Mouse (Mus musculus) limb, embryonic 15.5 days (tissue): ENCODE results near the gene Leng9. TPM values are rescaled to one million over a fixed set of nuclear protein-coding genes. Genes with fewer than 3 reads are reported as not detected.
A peak's percentile ranks its signal among the peaks of the same experiment; 100 is the strongest.

ENCODE experiments used
- ATAC-seq: fragments of 200-750 bp; cut with Nextera tagmentation; 2 replicates; pipeline ENCODE4 v1.8.0; 2017; ENCODE audit warnings: low read depth, moderate TSS enrichment; ENCODE audit not compliant: insufficient number of reproducible peaks, low FRiP score, low TSS enrichment
- H3K27ac ChIP-seq: fragments of 300-500 bp; sonication (generic); 2 replicates; pipeline ENCODE4 v1.5.1; 2015; ENCODE audit warnings: moderate library complexity, mild to moderate bottlenecking, inconsistent platforms
- H3K27me3 ChIP-seq: fragments of 300-500 bp; sonication (generic); 2 replicates; pipeline ENCODE4 v1.6.1; 2015; ENCODE audit warnings: inconsistent platforms
- H3K36me3 ChIP-seq: fragments of 300-500 bp; sonication (generic); 2 replicates; pipeline ENCODE4 v1.6.1; 2015; ENCODE audit warnings: inconsistent platforms
- H3K4me1 ChIP-seq: fragments of 300-500 bp; sonication (generic); 2 replicates; pipeline ENCODE4 v1.6.1; 2015; ENCODE audit warnings: inconsistent platforms
- H3K4me2 ChIP-seq: fragments of 300-500 bp; sonication (generic); 2 replicates; pipeline ENCODE4 v1.6.1; 2015; ENCODE audit warnings: mild to moderate bottlenecking, inconsistent platforms
- H3K4me3 ChIP-seq: fragments of 300-500 bp; sonication (generic); 2 replicates; pipeline ENCODE4 v1.5.1; 2015; ENCODE audit warnings: mild to moderate bottlenecking, inconsistent platforms
- H3K9ac ChIP-seq: fragments of 300-500 bp; sonication (generic); 2 replicates; pipeline ENCODE4 v1.6.1; 2015; ENCODE audit warnings: inconsistent platforms
- H3K9me3 ChIP-seq: fragments of 300-500 bp; sonication (generic); 2 replicates; pipeline ENCODE4 v1.6.1; 2016; ENCODE audit warnings: inconsistent platforms
- WGBS: fragments of 180-500 bp; shearing (Covaris S2); methylation state at CpG from one replicate; pipeline ENCODE4 v1.1.7; 2015; 5-methylcytosine and 5-hydroxymethylcytosine counted together
- polyA plus RNA-seq: library from polyadenylated mRNA; unstranded; fragments of >200 nt; fragmentation: Nextera tagmentation; extraction: Ambion mirVana; gene quantifications from 2 replicates; pipeline ENCODE4 v1.2.1, GENCODE M21; 2015

Leng9 gene
- polyA plus RNA-seq, 1 experiment from 2014 or later, result 6.2 TPM

- ATAC-seq, result peak; percentile 60; the same call in 1 of the 2 replicates
- H3K27ac ChIP-seq, result no peak overlapping the region; the same call in 1 of the 2 replicates
- H3K9me3 ChIP-seq, result no peaks in the 10 kb centered on the region
- no peaks in the 10 kb centered on the region for H3K27me3 ChIP-seq
- peak overlapping the region; percentile 17; the same call in 1 of the 2 replicates for H3K4me2 ChIP-seq
- 33% methylated on average over 13 of the region's 13 CpGs for WGBS
- no peak overlapping the region for H3K9ac ChIP-seq
- no peak overlapping the region for H3K4me3 ChIP-seq
- no peaks in the 10 kb centered on the region for H3K36me3 ChIP-seq
- peaks cover 17% of the 10 kb centered on the region; the same call in 1 of the 2 replicates for H3K4me1 ChIP-seq
Observed at GRCm38 (mm10) chr7:4130686-4131452, 19.3 kb downstream of the Leng9 start.

- Histone ChIP-seq H3K27me3 (no peaks in the 10 kb centered on the region), H3K9me3 (no peaks in the 10 kb centered on the region), H3K4me1 (peaks cover 25% of the 10 kb centered on the region), H3K27ac (no peak overlapping the region), H3K4me3 (no peak overlapping the region), H3K9ac (no peak overlapping the region), H3K36me3 (no peaks in the 10 kb centered on the region), H3K4me2 (no peak overlapping the region)
- WGBS, result 43% methylated on average over 6 of the region's 6 CpGs
- no peak for ATAC-seq
Observed at GRCm38 (mm10) chr7:4128860-4129259, 21.3 kb downstream of the Leng9 start.

GRCm38 (mm10) chr7:4127894-4128293 lies 22.3 kb downstream of the Leng9 start:
- ATAC-seq, result no peak
- Histone ChIP-seq H3K4me2 (no peak overlapping the region), H3K27ac (no peak overlapping the region), H3K27me3 (no peaks in the 10 kb centered on the region; the same call in 1 of the 2 replicates), H3K36me3 (no peaks in the 10 kb centered on the region), H3K4me1 (peaks cover 28% of the 10 kb centered on the region), H3K9ac (no peak overlapping the region), H3K4me3 (no peak overlapping the region), H3K9me3 (no peaks in the 10 kb centered on the region)
- 86% methylated on average over 4 of the region's 4 CpGs for WGBS

GRCm38 (mm10) chr7:4126992-4127785 lies 23.0 kb downstream of the Leng9 start:
- H3K4me3 ChIP-seq, result no peak overlapping the region
- H3K4me2 ChIP-seq, result no peak overlapping the region
- peaks cover 28% of the 10 kb centered on the region for H3K4me1 ChIP-seq
- no peaks in the 10 kb centered on the region for H3K36me3 ChIP-seq
- H3K27me3 ChIP-seq, result no peaks in the 10 kb centered on the region; the same call in 1 of the 2 replicates
- H3K9me3 ChIP-seq, result no peaks in the 10 kb centered on the region
- no peak for ATAC-seq
- 86% methylated on average over 11 of the region's 11 CpGs for WGBS
- no peak overlapping the region for H3K27ac ChIP-seq
- H3K9ac ChIP-seq, result no peak overlapping the region

- Histone ChIP-seq H3K4me1 (peaks cover 18% of the 10 kb centered on the region), H3K27me3 (peaks cover 15% of the 10 kb centered on the region), H3K27ac (no peak overlapping the region), H3K4me3 (no peak overlapping the region), H3K4me2 (no peak overlapping the region), H3K9ac (no peak overlapping the region), H3K9me3 (no peaks in the 10 kb centered on the region), H3K36me3 (no peaks in the 10 kb centered on the region)
- no peak for ATAC-seq
- 27% methylated on average over 9 of the region's 9 CpGs for WGBS
Observed at GRCm38 (mm10) chr7:4125306-4125705, 24.9 kb downstream of the Leng9 start.

GRCm38 (mm10) chr7:4124856-4125255 lies 25.3 kb downstream of the Leng9 start:
- H3K36me3 ChIP-seq, result no peaks in the 10 kb centered on the region
- H3K4me3 ChIP-seq, result 0 out of 2 replicates have a peak overlapping the region, but pooled peaks have one; percentile 13
- ATAC-seq, result no peak

GRCm38 (mm10) chr7:4124315-4124759 lies 25.8 kb downstream of the Leng9 start:
- H3K9ac ChIP-seq, result no peak overlapping the region
- H3K4me2 ChIP-seq, result peak overlapping the region; percentile 38
- H3K9me3 ChIP-seq, result no peaks in the 10 kb centered on the region
- 0 out of 2 replicates have a peak overlapping the region, but pooled peaks have one; percentile 13 for H3K4me3 ChIP-seq
- peaks cover 25% of the 10 kb centered on the region for H3K27me3 ChIP-seq
- H3K27ac ChIP-seq, result no peak overlapping the region
- peak; percentile 27; the same call in 1 of the 2 replicates for ATAC-seq
- H3K4me1 ChIP-seq, result peaks cover 24% of the 10 kb centered on the region
- no peaks in the 10 kb centered on the region for H3K36me3 ChIP-seq
- 2% methylated on average over 10 of the region's 10 CpGs for WGBS

More at GRCm38 (mm10) chr7:4124856-4125255, 25.3 kb downstream of the Leng9 start:
- Histone ChIP-seq H3K4me1 (peaks cover 19% of the 10 kb centered on the region), H3K27me3 (peaks cover 20% of the 10 kb centered on the region), H3K9me3 (no peaks in the 10 kb centered on the region), H3K9ac (no peak overlapping the region), H3K27ac (no peak overlapping the region), H3K4me2 (peak overlapping the region; percentile 38)
- 17% methylated on average over 5 of the region's 5 CpGs for WGBS

- Histone ChIP-seq H3K4me3 (no peak overlapping the region), H3K9me3 (no peaks in the 10 kb centered on the region), H3K27me3 (peaks cover 31% of the 10 kb centered on the region), H3K4me1 (peaks cover 27% of the 10 kb centered on the region), H3K9ac (no peak overlapping the region), H3K4me2 (no peak overlapping the region), H3K36me3 (no peaks in the 10 kb centered on the region), H3K27ac (no peak overlapping the region)
- 47% methylated on average over 1 of the region's 1 CpGs for WGBS
- ATAC-seq, result no peak
Observed at GRCm38 (mm10) chr7:4123732-4124131, 26.4 kb downstream of the Leng9 start.

GRCm38 (mm10) chr7:4122783-4123182 lies 27.4 kb downstream of the Leng9 start:
- H3K4me2 ChIP-seq, result no peak overlapping the region
- H3K4me3 ChIP-seq, result no peak overlapping the region
- no peaks in the 10 kb centered on the region for H3K9me3 ChIP-seq
- H3K27me3 ChIP-seq, result peaks cover 36% of the 10 kb centered on the region
- H3K36me3 ChIP-seq, result no peaks in the 10 kb centered on the region
- 88% methylated on average over 10 of the region's 10 CpGs for WGBS
- no peak overlapping the region for H3K9ac ChIP-seq
- ATAC-seq, result no peak
- H3K27ac ChIP-seq, result no peak overlapping the region
- peaks cover 27% of the 10 kb centered on the region for H3K4me1 ChIP-seq

GRCm38 (mm10) chr7:4122076-4122768 lies 28.0 kb downstream of the Leng9 start:
- peaks cover 27% of the 10 kb centered on the region for H3K4me1 ChIP-seq
- no peak overlapping the region for H3K4me2 ChIP-seq
- H3K9me3 ChIP-seq, result no peaks in the 10 kb centered on the region
- H3K4me3 ChIP-seq, result no peak overlapping the region
- no peak overlapping the region for H3K27ac ChIP-seq
- no peak for ATAC-seq
- H3K36me3 ChIP-seq, result no peaks in the 10 kb centered on the region
- H3K9ac ChIP-seq, result no peak overlapping the region
- 45% methylated on average over 11 of the region's 11 CpGs for WGBS
- H3K27me3 ChIP-seq, result peaks cover 36% of the 10 kb centered on the region
